ENCODE assay signal across 10 mouse cellular contexts in genomic region chr17:50993294-50993993, GRCm38 (mm10).
DNase-seq lines count a peak whose midpoint lies in the region; ATAC-seq lines count a peak whose summit lies in the region.
"Had no signal": no experiment of that assay in that cellular context is flagged by ENCODE, and none has a peak within 500 bp of the region (broad histone marks: within the 10 kb centered on the region; RNA-seq: fewer than 3 reads in every experiment).

No protein-coding gene starts in this region.

- peak; percentile 6 to 15 for DNase-seq in adrenal gland, postnatal 36 days
- DNase-seq in adrenal gland, postnatal 25 days, result no peak
- DNase-seq in A20 (ENCODE audit: low read depth, low spot score), result peak; percentile 91
- DNase-seq in heart, postnatal 14 days, result peak; percentile 22 to 34
- no peak for DNase-seq in cerebellum, adult 18-20 months
- no peak for DNase-seq in embryo, embryonic 9.5 days (ENCODE audit: extremely low spot score)
- DNase-seq in midbrain, embryonic 14.5 days, result no peak

- ATAC-seq in midbrain, embryonic 14.5 days (ENCODE audit: low FRiP score, low TSS enrichment), result no peak
- ATAC-seq: intestine, postnatal 0 days had no signal

- no peak overlapping the region for H3K4me2 ChIP-seq in midbrain, embryonic 14.5 days (ENCODE audit: low read length)

- no peak overlapping the region for H3K9ac ChIP-seq in midbrain, embryonic 14.5 days (replicated peaks; ENCODE audit: low read length)

- peak overlapping the region; percentile 84 for H3K4me3 ChIP-seq in megakaryocyte, embryonic 14.5 days (replicated peaks)
- no peak overlapping the region for H3K4me3 ChIP-seq in midbrain, embryonic 14.5 days (replicated peaks; ENCODE audit: low read depth, low read length)
- H3K4me3 ChIP-seq: embryonic facial prominence, embryonic 10.5 days had no signal

- no peaks in the 10 kb centered on the region for H3K27me3 ChIP-seq in megakaryocyte, embryonic 14.5 days (replicated peaks)
- no peaks in the 10 kb centered on the region for H3K27me3 ChIP-seq in midbrain, embryonic 14.5 days (ENCODE audit: control insufficient read depth, insufficient read depth, low read length)

- intact Hi-C loops in heart, postnatal 14 days (cut with DNase I), result no loop called here

- WGBS in midbrain, embryonic 14.5 days, result 100% methylated on average over 3 of the region's 3 CpGs

- H3K27ac ChIP-seq in midbrain, embryonic 14.5 days (replicated peaks; ENCODE audit: low read depth, low read length), result no peak overlapping the region
- H3K27ac ChIP-seq: embryonic facial prominence, embryonic 10.5 days had no signal

- H3K9me3 ChIP-seq in megakaryocyte, embryonic 14.5 days, result no peaks in the 10 kb centered on the region
- H3K9me3 ChIP-seq in midbrain, embryonic 14.5 days (ENCODE audit: control insufficient read depth, low read length), result 0 out of 2 replicates have a peak, but pooled peaks cover 5% of the 10 kb centered on the region
- H3K9me3 ChIP-seq: embryonic facial prominence, embryonic 10.5 days had no signal

- H3K4me1 ChIP-seq in megakaryocyte, embryonic 14.5 days, result peaks cover 49% of the 10 kb centered on the region
- no peaks in the 10 kb centered on the region for H3K4me1 ChIP-seq in midbrain, embryonic 14.5 days (ENCODE audit: control insufficient read depth, insufficient read depth, low read length)
- H3K4me1 ChIP-seq: embryonic facial prominence, embryonic 10.5 days had no signal

- no peaks in the 10 kb centered on the region for H3K36me3 ChIP-seq in megakaryocyte, embryonic 14.5 days (replicated peaks; ENCODE audit: low read length)
- H3K36me3 ChIP-seq in midbrain, embryonic 14.5 days (ENCODE audit: control insufficient read depth, insufficient read depth, low read length), result no peaks in the 10 kb centered on the region
- H3K36me3 ChIP-seq: embryonic facial prominence, embryonic 10.5 days had no signal

Comparison
In these comparisons a context has a peak if more than half of its experiments do, and no peak if none do; other contexts are left out.
1. DNase-seq: peak in adrenal gland, postnatal 36 days (2 of 2), A20 (single experiment) and heart, postnatal 14 days (2 of 2); none in adrenal gland, postnatal 25 days (single experiment), cerebellum, adult 18-20 months (0 of 2), embryo, embryonic 9.5 days (single experiment) and midbrain, embryonic 14.5 days (single experiment).